Mouse (Mus musculus) inflammation-experienced regulatory T-cells, adult 6 months (primary cell): Measurements from ENCODE around the gene Pdpr. TPM values are rescaled to one million over a fixed set of nuclear protein-coding genes. Genes with fewer than 3 reads are reported as not detected.
"Not testable (repeated sequence)": the region's sequence is repeated elsewhere in the genome, so short reads cannot be mapped to it uniquely, and the experiment has no call there.

Experiments
- ATAC-seq: one replicate; pipeline ENCODE4 v1.8.0; 2017
- polyA plus RNA-seq, 3 experiments: library from polyadenylated mRNA; unstranded; fragments of 100-300 nt; shearing (Covaris generic); gene quantifications; one replicate each; pipeline ENCODE4 v1.2.1; 2017

The Pdpr gene
- 1 to 10 TPM; 7.0 to 9.7 (median 8.7) TPM for polyA plus RNA-seq

GRCm38 (mm10) chr8:111093865-111094718 lies at the start of gene Pdpr:
TSS of gene Pdpr (plus strand) at chr8:111094630.
- ATAC-seq, result peak; percentile 78

GRCm38 (mm10) chr8:111048694-111049093 lies 45.7 kb upstream of the Pdpr start:
- ATAC-seq, result peak; percentile 25

- no peak for ATAC-seq
Observed at GRCm38 (mm10) chr8:111049106-111049505, 45.3 kb upstream of the Pdpr start.

DNA sequence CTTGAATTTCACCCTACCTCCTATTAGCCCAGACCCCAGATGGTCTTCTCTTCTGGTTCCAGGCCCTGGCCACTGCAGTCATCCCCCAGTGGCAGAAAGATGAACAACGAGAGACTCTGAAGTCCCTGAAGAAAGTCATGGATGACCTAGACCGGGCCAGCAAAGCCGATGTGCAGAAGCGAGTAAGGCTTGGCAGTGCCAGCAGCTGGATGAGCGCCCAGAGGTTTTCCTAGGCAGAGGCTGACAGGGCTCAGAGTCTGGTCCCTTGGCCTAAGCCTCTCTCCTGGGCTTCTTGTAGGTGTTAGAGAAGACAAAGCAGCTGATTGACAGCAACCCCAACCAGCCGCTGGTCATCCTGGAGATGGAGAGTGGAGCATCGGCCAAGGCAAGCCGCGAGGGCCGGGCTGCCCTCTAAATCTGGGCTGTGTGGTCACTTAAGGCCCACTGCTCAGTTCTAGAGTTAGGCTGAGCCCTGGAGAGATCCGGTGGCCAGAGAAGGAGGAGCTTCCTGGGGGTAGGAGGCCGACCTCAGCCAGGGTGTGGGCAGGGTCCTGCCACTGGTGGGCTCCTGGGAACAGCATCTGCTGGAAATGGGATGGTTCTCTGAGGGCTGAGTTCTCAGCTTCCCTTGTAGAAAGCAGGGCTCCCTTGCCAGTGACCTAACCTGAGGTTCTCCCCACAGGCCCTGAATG lies 40.5 kb upstream of the Pdpr start:
- no peak for ATAC-seq

DNA sequence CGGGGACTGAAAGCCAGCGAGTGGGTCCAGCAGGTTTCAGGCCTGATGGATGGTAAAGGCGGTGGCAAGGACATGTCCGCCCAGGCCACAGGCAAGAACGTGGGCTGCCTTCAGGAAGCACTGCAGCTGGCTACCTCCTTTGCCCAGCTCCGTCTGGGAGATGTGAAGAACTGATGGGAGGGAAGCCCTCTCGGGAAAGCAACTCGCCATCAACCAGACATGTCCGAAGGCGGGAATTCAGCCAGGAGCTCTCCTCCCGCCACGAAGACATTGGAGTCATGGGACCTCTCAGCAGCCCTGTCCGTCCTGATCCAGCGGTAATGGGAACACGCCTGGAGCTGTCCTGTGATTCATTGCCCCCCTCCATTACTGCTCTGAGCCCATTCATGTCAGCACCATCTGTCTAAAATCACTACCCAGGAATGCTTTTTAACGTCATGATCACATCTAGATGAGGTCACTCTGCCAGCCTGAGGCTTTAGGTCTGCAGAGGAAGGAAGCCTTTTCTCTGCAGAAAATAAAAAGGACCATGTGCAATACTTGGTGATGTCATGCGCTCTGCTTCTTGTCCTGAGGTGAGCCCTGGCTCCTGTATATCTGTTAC lies 39.3 kb upstream of the Pdpr start:
- no peak for ATAC-seq

GRCm38 (mm10) chr8:111055661-111056060 lies 38.8 kb upstream of the Pdpr start:
- no peak for ATAC-seq

GRCm38 (mm10) chr8:111056158-111056663 lies 38.2 kb upstream of the Pdpr start, which contains the start of gene Exosc6:
TSS of gene Exosc6 (plus strand) at chr8:111056339.
- ATAC-seq, result peak; percentile 98

GRCm38 (mm10) chr8:111056691-111057293 lies 37.6 kb upstream of the Pdpr start:
- ATAC-seq, result peak; percentile 62

DNA sequence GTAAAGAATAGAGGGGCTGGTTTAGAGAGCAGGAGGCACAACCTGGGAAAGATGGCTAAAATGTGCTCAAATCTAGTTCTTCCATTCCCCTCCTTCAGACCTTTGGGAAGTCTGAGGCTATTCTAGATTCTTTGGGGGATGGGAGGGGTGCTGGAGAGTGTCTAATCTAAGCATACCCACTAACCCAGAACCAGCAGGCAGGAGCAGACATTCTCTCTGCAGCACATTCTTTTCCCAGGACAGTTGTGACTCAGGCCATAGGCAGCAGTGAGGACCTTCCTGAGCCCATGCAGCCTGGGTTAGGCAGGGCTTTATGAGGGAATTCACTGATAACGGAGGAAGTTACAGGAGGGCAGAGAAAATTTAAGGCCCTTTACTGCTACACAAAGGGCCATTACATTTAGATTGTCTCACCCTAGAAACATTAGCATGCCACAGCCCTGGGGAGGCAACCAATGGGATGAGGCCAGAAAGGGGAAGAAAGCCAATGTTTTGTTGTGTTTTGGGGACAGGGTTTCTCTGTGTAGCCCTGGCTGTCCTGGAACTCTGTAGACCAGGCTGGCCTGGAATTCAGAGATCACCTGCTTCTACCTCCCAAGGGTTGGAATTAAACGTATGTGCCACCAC lies 35.4 kb upstream of the Pdpr start:
- ATAC-seq, result no peak

- ATAC-seq, result no peak
Observed at GRCm38 (mm10) chr8:111061688-111062071, 32.8 kb upstream of the Pdpr start.

- ATAC-seq, result peak; percentile 85
Observed at GRCm38 (mm10) chr8:111062072-111062757, 32.2 kb upstream of the Pdpr start.

DNA sequence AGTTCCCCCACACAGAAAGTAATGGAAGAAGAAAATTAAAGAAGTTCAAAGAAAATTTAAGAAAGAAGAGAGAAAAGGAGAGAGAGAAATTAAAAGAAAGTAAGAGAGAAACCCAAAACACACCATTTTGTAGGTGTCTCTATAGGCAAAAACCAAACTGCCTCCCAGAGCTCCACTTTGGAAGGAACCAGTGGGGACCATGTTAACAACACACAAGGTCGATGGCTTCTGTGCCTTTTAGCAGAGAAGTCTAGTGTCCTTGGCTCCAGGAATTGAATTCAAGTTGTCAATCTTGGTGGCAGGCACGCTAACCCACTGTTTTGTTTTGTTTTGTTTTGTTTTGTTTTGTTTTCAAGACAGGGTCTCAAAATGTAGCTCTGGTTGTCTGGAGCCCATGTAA lies 31.5 kb upstream of the Pdpr start:
- ATAC-seq, result no peak

GRCm38 (mm10) chr8:111066308-111066707 lies 28.1 kb upstream of the Pdpr start:
- no peak for ATAC-seq

DNA sequence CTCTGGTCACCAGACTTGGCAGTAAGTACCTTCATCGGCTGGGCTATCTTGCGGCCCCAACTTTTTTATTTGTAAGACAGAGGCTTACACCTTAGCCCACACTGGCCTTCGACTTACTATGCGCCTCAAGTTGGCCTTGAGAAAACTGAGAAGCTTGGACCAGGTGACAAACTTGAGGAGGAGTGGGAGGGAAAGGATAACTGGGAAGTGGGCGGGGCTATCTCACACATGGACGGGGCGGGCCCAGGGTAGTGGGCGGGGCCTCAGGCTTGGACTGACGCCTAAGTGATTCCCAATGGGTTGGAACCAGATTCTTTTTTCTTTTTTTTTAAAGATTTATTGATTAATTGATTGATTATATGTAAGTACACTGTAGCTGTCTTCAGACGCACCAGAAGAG lies 27.0 kb upstream of the Pdpr start:
- no peak for ATAC-seq

GRCm38 (mm10) chr8:111068660-111069059 lies 25.8 kb upstream of the Pdpr start:
- not testable (repeated sequence) for ATAC-seq

DNA sequence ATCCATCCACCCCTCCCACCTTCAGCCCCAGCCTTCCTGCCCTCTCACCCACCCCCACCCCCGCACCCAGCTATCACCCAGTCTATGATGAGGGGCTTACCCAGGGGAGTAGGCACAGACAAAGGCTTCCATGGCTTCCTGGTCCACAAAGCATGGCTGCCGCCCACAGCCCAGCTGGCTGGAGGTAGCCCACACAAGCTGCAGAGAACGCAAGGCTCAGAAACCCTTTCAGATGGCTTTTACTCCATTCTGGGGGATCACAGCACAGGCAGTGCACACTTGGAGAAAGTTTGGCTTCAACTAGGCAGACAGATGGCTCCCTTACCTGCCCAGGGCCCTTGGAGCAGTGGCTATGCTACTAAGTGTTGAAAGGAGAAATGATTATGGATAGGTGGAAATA lies 18.5 kb upstream of the Pdpr start:
- ATAC-seq, result no peak

DNA sequence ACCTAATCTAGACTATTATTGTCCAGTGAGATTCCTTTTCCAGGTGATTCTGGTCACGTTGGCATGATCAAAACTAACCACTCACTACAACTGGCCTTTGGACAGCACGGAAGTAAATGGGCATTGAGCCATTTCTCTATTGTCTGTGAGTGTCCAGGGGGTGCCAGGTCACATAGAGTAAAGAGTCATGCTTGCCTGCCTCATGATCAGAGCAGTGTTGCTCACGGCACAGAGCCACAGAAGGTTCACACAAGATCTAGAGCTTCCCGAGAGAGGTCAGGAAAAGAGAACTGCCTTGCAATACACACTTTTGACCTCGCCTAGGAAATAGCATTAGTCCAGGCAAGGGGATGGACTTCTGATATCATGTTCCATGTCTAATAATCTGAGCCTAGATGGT lies 15.0 kb upstream of the Pdpr start:
- no peak for ATAC-seq

DNA sequence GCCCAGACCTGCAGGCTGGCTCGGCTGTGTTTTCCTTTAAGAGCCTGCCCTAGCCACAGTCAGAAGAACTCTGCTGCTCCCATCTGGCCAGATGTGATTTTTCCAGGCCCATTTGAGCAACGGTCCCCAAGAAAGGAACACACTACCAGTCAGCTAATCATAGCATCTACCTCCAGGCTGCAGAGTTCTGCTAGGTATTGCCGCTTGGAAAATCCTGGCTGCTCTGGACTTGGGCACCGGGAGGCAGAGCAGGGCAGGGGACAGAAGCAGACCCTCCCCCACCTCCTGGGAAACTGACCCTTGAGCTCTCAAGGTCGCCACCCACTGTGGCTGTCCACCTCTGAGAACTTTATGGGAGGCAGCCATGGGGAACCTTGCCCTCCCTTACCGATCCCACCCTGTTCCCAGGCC lies 14.6 kb upstream of the Pdpr start:
- ATAC-seq, result no peak

- ATAC-seq, result no peak
Observed at GRCm38 (mm10) chr8:111081580-111082258, 12.7 kb upstream of the Pdpr start.

DNA sequence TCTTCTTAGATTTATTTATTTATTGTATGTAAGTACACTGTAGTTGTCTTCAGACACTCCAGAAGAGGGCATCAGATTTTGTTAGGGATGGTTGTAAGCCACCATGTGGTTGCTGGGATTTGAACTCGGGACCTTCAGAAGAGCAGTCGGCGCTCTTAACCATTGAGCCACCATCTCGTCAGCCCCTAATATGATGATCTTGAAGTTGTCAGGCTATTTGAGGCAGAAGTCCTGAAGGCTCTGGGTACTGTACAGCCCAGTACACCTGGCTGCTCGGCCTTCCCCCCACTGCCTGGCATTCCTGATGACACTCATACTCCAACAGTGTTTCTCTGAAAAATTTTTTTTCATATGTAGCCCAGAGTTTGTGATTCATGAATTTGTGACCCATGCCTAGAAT lies 10.5 kb upstream of the Pdpr start:
- ATAC-seq, result not testable (repeated sequence)

DNA sequence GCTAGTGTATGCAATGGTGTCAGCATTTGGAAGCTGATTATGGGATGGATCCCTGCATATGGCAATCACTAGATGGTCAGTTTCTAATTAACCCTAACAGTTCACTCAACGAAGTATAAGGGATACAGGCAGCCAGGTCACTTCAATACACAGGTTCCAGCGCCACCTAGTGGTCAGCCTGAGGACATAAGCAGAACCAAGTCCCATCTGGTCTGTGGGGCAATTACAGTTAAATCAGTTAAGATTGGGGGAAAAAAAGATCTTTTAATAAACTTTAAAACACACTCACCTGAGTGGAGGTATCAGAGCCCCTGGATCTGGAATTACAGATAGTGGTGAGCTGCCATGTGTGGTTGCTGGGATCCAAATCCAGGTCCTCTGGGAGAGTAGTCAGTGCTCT lies 4.3 kb upstream of the Pdpr start:
- ATAC-seq, result peak; percentile 46
